Mouse (Mus musculus) kidney, adult 2 months (tissue): ENCODE results near the gene Rad52.

Source experiments
- CTCF ChIP-seq: fragments of 200-500 bp; conservative IDR thresholded peaks from 2 replicates; pipeline ENCODE4 v1.5.1; 2011; ENCODE audit warnings: low read depth, mild to moderate bottlenecking, control low read depth, low read length, moderate library complexity, mixed read lengths; ENCODE audit not compliant: insufficient read depth, insufficient read length
- POLR2A ChIP-seq: fragments of 200-500 bp; IDR thresholded peaks from one replicate; pipeline ENCODE4 v1.6.1; 2011; ENCODE audit warnings: low read depth, low read length, control low read depth

DNA sequence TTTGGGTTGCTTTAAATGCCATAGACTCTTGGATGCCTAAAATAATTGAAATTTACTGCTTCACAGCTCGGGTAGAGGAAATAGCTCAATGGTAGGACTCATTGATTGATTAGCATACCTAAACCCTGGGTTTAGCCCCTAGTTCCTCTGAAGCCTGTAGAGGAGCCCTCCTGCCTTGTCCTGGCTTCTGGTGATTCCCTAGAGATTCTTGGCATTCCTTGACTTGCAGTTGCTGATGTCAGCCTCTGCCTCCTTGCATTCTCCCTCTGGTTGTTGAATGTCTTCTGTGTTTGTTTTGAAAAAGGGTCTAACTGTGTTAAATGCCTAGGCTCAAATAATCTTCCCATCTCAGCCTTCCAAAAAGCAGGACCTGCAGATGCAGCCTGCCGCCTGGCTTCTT is 48.3 kb upstream of the Rad52 start:
- no peak for TF ChIP-seq CTCF
- TF ChIP-seq POLR2A: no peak
